Mouse (Mus musculus) CD4-positive, CD25-positive, alpha-beta regulatory T cell, adult 4 months (primary cell): ENCODE measurements around the gene Nags. TPM values are rescaled to one million over a fixed set of nuclear protein-coding genes. Genes with fewer than 3 reads are reported as not detected.

Experiments
- polyA plus RNA-seq, 2 experiments: library from polyadenylated mRNA; unstranded; fragments of 100-300 nt; shearing (Covaris generic); gene quantifications; one replicate each; pipeline ENCODE4 v1.2.1; 2017

Gene Nags
- polyA plus RNA-seq, 2 experiments from 2014 or later: not detected

Other genes starting within 250 kb of the Nags start
- gene Sost, start 178.5 kb upstream of the Nags start, polyA plus RNA-seq: not detected
- gene Cfap97d1, start 161.2 kb upstream of the Nags start, polyA plus RNA-seq: not detected
- gene Dusp3, start 158.5 kb upstream of the Nags start, polyA plus RNA-seq: 1 to 10 TPM; 1.6 to 1.7 TPM
- under 1 TPM in 1 of 2 experiments, not detected in 1; 0.42 TPM for gene Mpp3, start 117.1 kb upstream of the Nags start, polyA plus RNA-seq
- gene Cd300lg, start 104.0 kb upstream of the Nags start, polyA plus RNA-seq: not detected
- 1 to 10 TPM; 1.3 to 3.6 TPM for gene Mpp2, start 57.0 kb upstream of the Nags start, polyA plus RNA-seq
- not detected for gene Ppy, start 44.2 kb upstream of the Nags start, polyA plus RNA-seq
- not detected for gene Pyy, start 37.7 kb upstream of the Nags start, polyA plus RNA-seq
- gene Tmem101, start 10.9 kb downstream of the Nags start, polyA plus RNA-seq: 10 to 100 TPM; 10.8 to 19.6 TPM
- 10 to 100 TPM; 33.4 to 69.4 TPM for gene Lsm12, start 39.8 kb downstream of the Nags start, polyA plus RNA-seq
- 10 to 100 TPM; 29.1 to 53.9 TPM for gene G6pc3, start 44.1 kb downstream of the Nags start, polyA plus RNA-seq
- 10 to 100 TPM in 1 of 2 experiments, 1 to 10 TPM in 1; 6.5 to 12.3 TPM for gene Hdac5, start 84.7 kb downstream of the Nags start, polyA plus RNA-seq
- gene BC030867, start 103.4 kb downstream of the Nags start, polyA plus RNA-seq: 1 to 10 TPM in 1 of 2 experiments, under 1 TPM in 1; 0.40 to 1.8 TPM
- not detected for gene Asb16, start 123.2 kb downstream of the Nags start, polyA plus RNA-seq
- gene Tmub2, start 139.4 kb downstream of the Nags start, polyA plus RNA-seq: 10 to 100 TPM; 64.7 to 80.5 TPM
- 1 to 10 TPM; 7.2 to 7.3 TPM for gene Atxn7l3, start 151.1 kb downstream of the Nags start, polyA plus RNA-seq
- 10 to 100 TPM; 46.1 to 51.1 TPM for gene Ubtf, start 174.2 kb downstream of the Nags start, polyA plus RNA-seq
- not detected for gene Slc4a1, start 220.7 kb downstream of the Nags start, polyA plus RNA-seq
- 1 to 10 TPM; 3.3 to 3.5 TPM for gene Rundc3a, start 247.9 kb downstream of the Nags start, polyA plus RNA-seq